Mouse (Mus musculus) MEL (cell line): Measurements from ENCODE around the gene Olfr370.

ENCODE experiments used
- CHD1 ChIP-seq: IDR thresholded peaks from 2 replicates; pipeline ENCODE4 v1.6.1; 2012; ENCODE audit warnings: low read depth, mild to moderate bottlenecking, inconsistent platforms, low read length, improper control_type of control experiment
- SMC3 ChIP-seq: IDR thresholded peaks from 2 replicates; pipeline ENCODE4 v1.6.1; 2011; ENCODE audit warnings: low read depth, low read length, improper control_type of control experiment

- TF ChIP-seq CHD1 (no peak), SMC3 (no peak)
Observed at GRCm38 (mm10) chr8:83575561-83576515, 40.3 kb downstream of the Olfr370 start.
